Mouse (Mus musculus) ES-Bruce4 (cell line): ENCODE data around the gene Glis3. TPM values are rescaled to one million over a fixed set of nuclear protein-coding genes. Genes with fewer than 3 reads are reported as not detected.

Experiments used
- H3K27ac ChIP-seq: 2 replicates; pipeline ENCODE4 v1.5.1; 2012; ENCODE audit warnings: low read length, inconsistent platforms; ENCODE audit not compliant: insufficient read depth
- H3K27me3 ChIP-seq: 2 replicates; pipeline ENCODE4 v1.6.1; 2012; ENCODE audit warnings: mild to moderate bottlenecking, low read length, inconsistent platforms; ENCODE audit not compliant: control insufficient read depth, poor library complexity, insufficient read depth, severe bottlenecking
- H3K36me3 ChIP-seq: 2 replicates; pipeline ENCODE4 v1.6.1; 2012; ENCODE audit warnings: inconsistent platforms, mild to moderate bottlenecking, low read length, moderate library complexity; ENCODE audit not compliant: control insufficient read depth, poor library complexity, insufficient read depth, severe bottlenecking
- H3K4me1 ChIP-seq: one replicate; pipeline ENCODE4 v1.8.1; 2011; ENCODE audit warnings: low read length; ENCODE audit not compliant: control insufficient read depth, insufficient read depth
- H3K4me3 ChIP-seq: 2 replicates; pipeline ENCODE4 v1.5.1; 2011; ENCODE audit warnings: low read depth, mild to moderate bottlenecking, low read length
- H3K9ac ChIP-seq: 2 replicates; pipeline ENCODE4 v1.6.1; 2012; ENCODE audit warnings: low read depth, mild to moderate bottlenecking, inconsistent platforms; ENCODE audit not compliant: poor library complexity, severe bottlenecking
- H3K9me3 ChIP-seq: replicated peaks from 2 replicates; pipeline ENCODE4 v1.6.1; 2012; ENCODE audit warnings: mild to moderate bottlenecking, low read length, inconsistent platforms; ENCODE audit not compliant: control insufficient read depth, poor library complexity, insufficient read depth, severe bottlenecking
- CTCF ChIP-seq: IDR thresholded peaks from one replicate; pipeline ENCODE4 v1.8.1; 2011; ENCODE audit warnings: low read depth, low read length
- EP300 ChIP-seq: IDR thresholded peaks from 2 replicates; pipeline ENCODE4 v1.6.1; 2011; ENCODE audit warnings: low read depth, low read length; ENCODE audit not compliant: insufficient read depth
- POLR2A ChIP-seq: IDR thresholded peaks from one replicate; pipeline ENCODE4 v1.8.1; 2011; ENCODE audit warnings: low read length; ENCODE audit not compliant: insufficient read depth
- polyA plus RNA-seq: library from polyadenylated mRNA; stranded (reverse); fragments of >200 nt; gene quantifications from 2 replicates; pipeline ENCODE4 v1.2.4, GENCODE M21; 2011; ENCODE audit warnings: low read depth; ENCODE audit not compliant: missing spikeins, insufficient read depth, insufficient read length

The Glis3 gene
- polyA plus RNA-seq, 1 experiment: 5.5 TPM

DNA sequence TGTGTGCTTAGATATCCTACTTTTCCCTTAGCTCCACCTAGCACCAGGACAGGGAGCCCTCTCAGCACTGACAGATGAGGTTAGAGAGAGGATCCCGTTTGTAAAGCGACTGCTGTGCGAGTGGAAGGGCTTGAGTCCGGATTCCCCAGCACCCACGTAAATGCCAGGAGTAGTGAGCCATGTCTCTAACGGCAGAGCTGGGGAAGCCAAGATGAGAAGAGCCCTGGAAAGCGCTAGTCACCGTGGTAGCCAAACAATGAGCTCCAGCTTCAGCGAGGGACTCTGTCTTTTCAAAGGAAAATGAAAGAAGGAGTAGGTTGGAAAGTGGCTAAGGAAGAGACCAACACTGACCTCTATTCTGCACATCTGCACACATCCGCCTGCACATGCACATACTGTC is 16.7 kb downstream of the Glis3 start:
- H3K27me3 ChIP-seq: no peaks in the 10 kb centered on the region
- H3K9ac ChIP-seq: no peak overlapping the region
- TF ChIP-seq CTCF: no peak
- no peak for TF ChIP-seq POLR2A
- no peak for TF ChIP-seq EP300
- no peak overlapping the region for H3K4me3 ChIP-seq
- no peaks in the 10 kb centered on the region for H3K4me1 ChIP-seq
- no peaks in the 10 kb centered on the region for H3K9me3 ChIP-seq
- H3K36me3 ChIP-seq: no peaks in the 10 kb centered on the region
- H3K27ac ChIP-seq: no peak overlapping the region

DNA sequence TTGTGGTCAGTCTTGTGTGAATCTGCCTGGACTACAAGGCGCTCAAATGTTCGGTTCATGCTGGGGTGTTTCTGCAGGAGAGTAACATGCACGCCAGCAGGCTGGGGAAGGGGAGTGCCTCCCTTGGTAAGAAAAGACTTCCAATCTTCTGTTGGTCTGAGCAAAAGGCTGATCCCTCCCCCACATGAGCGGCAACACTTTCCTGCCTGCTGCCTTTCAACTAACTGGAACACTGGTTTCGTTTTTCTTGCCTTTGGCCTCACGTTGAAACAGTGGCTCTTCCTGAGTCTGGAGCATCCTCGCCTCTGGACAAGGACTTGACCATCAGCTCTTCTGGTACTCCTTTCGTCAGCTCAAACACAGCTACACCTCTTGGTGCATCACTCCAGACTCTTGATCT is 17.4 kb downstream of the Glis3 start:
- no peaks in the 10 kb centered on the region for H3K9me3 ChIP-seq
- no peak overlapping the region for H3K4me3 ChIP-seq
- H3K4me1 ChIP-seq: no peaks in the 10 kb centered on the region
- no peak overlapping the region for H3K9ac ChIP-seq
- H3K27ac ChIP-seq: no peak overlapping the region
- H3K27me3 ChIP-seq: no peaks in the 10 kb centered on the region
- TF ChIP-seq EP300 (no peak), CTCF (no peak), POLR2A (no peak)
- H3K36me3 ChIP-seq: no peaks in the 10 kb centered on the region

DNA sequence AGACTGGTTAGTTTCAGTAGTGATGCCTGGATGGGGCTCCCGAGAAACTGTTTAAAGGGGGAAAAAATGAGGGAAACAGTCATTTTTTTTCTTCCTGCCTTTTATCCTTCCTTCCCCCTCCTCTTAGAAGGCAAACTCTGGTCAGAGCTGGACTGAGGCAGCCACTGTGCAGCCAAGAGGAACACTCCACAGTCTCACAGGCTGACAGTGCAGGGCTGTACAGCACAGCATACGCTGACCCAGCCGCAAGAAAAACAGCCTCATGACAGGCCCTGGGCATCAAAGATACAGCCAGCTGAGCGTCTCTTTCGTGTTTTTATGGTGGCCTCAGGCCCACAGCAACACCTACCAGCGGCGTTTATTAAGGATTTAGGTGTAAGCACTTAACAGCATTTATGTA is 19.0 kb downstream of the Glis3 start:
- H3K4me3 ChIP-seq: no peak overlapping the region
- no peak for TF ChIP-seq EP300
- no peak for TF ChIP-seq POLR2A
- no peak for TF ChIP-seq CTCF
- H3K4me1 ChIP-seq: no peaks in the 10 kb centered on the region
- H3K9me3 ChIP-seq: no peaks in the 10 kb centered on the region
- H3K9ac ChIP-seq: no peak overlapping the region
- no peaks in the 10 kb centered on the region for H3K36me3 ChIP-seq
- H3K27me3 ChIP-seq: no peaks in the 10 kb centered on the region
- no peak overlapping the region for H3K27ac ChIP-seq

- H3K4me3 ChIP-seq: no peak overlapping the region
- no peaks in the 10 kb centered on the region for H3K36me3 ChIP-seq
- H3K9me3 ChIP-seq: no peaks in the 10 kb centered on the region
- no peaks in the 10 kb centered on the region for H3K27me3 ChIP-seq
- H3K4me1 ChIP-seq: no peaks in the 10 kb centered on the region
- no peak overlapping the region for H3K9ac ChIP-seq
- TF ChIP-seq POLR2A (no peak), CTCF (no peak), EP300 (no peak)
- no peak overlapping the region for H3K27ac ChIP-seq
Measured at GRCm38 (mm10) chr19:28657686-28658195, 22.1 kb downstream of the Glis3 start.

- Histone ChIP-seq H3K27me3 (no peaks in the 10 kb centered on the region), H3K4me3 (no peak overlapping the region), H3K9me3 (no peaks in the 10 kb centered on the region), H3K36me3 (no peaks in the 10 kb centered on the region), H3K27ac (no peak overlapping the region), H3K9ac (no peak overlapping the region), H3K4me1 (no peaks in the 10 kb centered on the region)
- TF ChIP-seq CTCF: no peak
- no peak for TF ChIP-seq EP300
- no peak for TF ChIP-seq POLR2A
Measured at GRCm38 (mm10) chr19:28656882-28657281, 23.0 kb downstream of the Glis3 start.

DNA sequence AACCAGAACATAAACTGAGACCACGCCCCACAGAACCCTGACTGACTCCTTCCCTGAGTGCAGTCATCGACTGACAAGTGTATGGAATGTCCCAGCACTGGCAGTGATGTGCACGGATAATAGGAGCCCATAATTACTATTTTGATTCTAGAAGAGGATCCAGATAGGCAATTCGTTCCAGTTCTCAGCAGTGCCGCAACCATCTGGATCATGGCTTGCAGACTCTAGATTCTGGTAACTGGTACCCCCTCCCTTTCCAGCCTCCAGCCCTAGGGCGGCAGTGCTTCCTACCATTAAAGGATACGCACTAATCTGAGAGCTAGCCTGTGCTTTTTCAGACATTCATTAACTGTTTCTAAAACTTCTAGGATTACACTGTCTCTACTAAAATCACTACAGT is 24.7 kb downstream of the Glis3 start:
- Histone ChIP-seq H3K36me3 (no peaks in the 10 kb centered on the region), H3K9me3 (no peaks in the 10 kb centered on the region), H3K27ac (no peak overlapping the region), H3K4me3 (no peak overlapping the region), H3K4me1 (peaks cover 5% of the 10 kb centered on the region), H3K27me3 (no peaks in the 10 kb centered on the region), H3K9ac (no peak overlapping the region)
- TF ChIP-seq CTCF: no peak
- TF ChIP-seq POLR2A: no peak
- no peak for TF ChIP-seq EP300
